Mouse (Mus musculus) megakaryocyte-erythroid progenitor cell, adult 5-6 weeks (primary cell): ENCODE results near the gene Ttc23l. TPM values are rescaled to one million over a fixed set of nuclear protein-coding genes. Genes with fewer than 3 reads are reported as not detected.
"Not testable (repeated sequence)": the region's sequence is repeated elsewhere in the genome, so short reads cannot be mapped to it uniquely, and the experiment has no call there.

ENCODE experiments used
- ATAC-seq: replicated peaks from 2 replicates; pipeline ENCODE4 v1.8.0; 2016; ENCODE audit warnings: mild to moderate bottlenecking, inconsistent platforms; ENCODE audit not compliant: severe bottlenecking, poor library complexity, low FRiP score, low TSS enrichment
- total RNA-seq, 2 experiments: library from RNA; stranded (forward) in 1 of 2; stranded (reverse) in 1 of 2; fragments of 200-1000, 215-1000 nt in 1 of 2; fragments of >200 nt in 1 of 2; fragmentation: Nextera tagmentation in 1 of 2; gene quantifications; 2 replicates each; pipeline ENCODE4 v1.2.3; 2014 to 2017

The Ttc23l gene
- not detected in 2 replicates for total RNA-seq (2014; fragmentation: Nextera tagmentation)
- not detected in 2 replicates for total RNA-seq (2017)

DNA sequence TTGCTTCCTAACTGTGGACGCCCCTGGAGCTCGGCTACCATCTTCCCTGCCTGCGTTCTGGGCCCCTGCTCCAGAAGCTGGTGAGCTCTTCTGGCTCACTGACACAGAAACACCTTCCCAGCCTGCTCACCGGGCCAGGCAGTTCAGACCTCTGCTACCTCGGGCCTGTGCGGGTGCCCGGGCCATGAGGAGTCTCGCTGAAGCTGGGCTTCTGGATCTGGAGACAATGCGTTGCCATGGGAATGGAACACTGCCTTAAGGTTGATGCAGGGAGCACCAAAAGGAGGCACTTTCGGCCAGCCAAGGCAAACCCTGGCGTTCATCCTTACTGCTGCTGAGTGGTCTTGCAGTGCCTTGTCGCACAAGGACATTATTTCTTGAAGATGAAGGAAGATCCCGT is at the start of gene Ttc23l:
Gene Ttc23l (minus strand): TSS at position 204 of the 400 bp plus-strand sequence.
- ATAC-seq = no peak

DNA sequence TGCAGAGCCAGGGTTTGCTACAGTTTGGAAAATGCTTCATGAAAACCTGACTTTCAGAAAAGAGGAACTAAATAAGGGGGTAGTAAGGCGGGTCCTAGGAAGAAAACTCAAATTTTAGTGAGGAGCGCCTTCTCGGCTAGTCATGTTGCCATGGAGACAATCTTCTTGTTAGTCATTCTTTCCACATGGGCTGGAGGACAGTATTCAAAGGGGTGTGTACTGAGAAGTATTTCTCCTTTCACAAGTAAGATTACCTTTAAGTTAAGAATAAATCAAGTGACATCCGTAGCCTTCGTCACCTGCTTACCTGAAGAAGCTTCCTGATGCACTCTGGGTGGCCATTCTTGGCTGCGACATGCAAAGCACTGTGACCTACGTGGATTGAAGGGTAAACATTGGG is 40.9 kb upstream of the Ttc23l start:
- peak; percentile 63 for ATAC-seq

DNA sequence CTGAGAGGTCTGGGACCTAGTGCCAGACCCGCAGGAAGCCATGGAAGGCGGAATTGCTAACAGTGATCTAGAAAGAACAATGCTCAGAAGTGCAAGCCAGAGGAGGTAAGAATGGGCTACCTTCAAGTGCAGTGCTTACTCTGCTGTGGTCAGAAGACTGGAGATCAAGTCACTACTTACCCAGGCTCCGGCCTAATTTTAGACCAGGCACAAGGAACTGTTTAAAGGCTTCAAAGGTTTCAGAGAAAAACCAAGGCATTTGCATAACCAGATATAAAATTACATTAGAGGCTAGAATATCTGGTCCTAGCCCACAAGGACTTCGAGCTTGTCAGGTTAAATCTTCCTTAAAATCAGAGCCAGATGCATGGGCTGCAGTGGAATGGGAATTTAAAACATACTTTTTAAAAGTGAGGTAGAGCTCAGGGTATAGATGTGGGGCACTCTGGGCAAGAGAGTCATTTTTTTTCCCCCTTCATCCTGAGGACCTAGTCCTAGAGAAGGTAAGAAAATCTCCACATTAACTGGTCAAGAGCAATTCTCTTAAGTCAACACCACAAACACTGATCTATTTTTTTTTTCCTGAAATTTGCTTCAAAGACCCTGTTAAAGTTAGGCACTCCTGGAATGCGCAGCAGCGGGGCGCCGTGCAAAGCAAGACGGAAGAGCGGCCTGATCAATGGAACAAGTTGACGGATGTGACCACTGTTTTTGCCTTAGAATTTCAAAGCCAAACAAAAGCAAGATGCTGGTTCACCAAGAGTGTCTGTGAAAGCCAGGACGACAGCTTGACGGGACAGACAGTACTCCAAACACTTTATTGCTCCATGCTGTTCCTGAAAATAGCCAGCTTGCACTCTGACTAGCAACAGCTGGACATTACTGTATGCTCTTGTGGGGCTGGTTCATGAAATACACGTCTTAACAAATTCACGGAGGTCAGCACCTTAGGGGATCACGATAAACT is 40.1 kb upstream of the Ttc23l start:
- ATAC-seq = no peak

DNA sequence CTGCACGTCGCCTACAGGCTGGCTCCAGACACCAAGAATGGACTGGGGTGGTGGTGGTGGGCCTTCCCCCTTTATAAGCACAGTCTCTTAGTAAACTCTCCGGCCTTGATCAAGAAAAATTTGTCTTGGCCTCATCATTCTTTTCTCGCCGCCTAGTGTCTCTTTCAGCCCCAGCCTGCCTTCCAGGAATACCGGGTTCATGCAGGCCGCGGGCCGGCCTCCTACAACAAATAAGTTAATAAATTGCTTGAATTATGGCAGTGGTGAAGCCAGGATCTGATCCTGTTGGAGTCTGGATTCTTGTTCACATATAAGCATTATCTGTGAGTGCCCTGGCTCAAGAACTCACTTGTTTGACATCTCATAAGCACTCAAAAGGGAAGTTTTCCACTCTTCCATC is 38.4 kb upstream of the Ttc23l start:
- no peak for ATAC-seq

DNA sequence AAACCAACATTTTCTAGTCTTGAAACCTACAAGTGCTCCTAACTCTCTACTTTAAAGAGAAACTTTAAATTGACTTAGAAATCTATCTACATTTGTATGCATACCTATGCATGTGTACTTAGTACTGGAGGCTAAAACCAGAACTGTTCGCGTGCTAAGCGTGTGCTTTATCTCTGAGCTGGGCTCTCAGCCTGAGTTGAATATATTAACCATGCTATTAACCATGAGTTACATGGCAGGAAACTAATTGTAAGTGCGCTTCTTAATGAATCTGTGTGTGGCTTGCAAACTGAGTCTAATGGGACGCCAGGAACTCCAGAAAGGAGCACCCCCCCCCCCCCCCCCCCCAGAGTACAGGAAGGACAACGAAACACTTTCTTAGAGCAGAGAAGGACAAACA is 36.9 kb upstream of the Ttc23l start:
- no peak for ATAC-seq

DNA sequence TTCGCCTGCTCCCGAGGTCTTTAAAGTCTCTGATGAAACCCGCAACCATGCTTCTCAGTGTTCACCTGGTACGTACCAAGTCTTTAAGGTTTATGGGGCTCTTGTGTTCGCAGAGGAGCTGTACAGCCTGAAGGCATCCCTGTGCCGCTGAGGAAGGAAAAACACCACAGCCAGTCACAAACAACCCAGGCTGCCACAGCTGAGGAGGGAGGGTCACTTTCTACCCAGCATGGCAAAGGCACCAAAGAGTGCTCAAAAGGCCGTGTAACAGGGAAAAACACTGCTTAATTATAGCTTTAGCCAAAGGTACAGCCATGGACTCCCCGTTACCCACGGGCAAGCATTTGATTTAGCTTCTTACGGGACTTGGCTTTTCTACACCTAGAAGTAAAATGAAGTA is 36.4 kb upstream of the Ttc23l start:
- no peak for ATAC-seq

DNA sequence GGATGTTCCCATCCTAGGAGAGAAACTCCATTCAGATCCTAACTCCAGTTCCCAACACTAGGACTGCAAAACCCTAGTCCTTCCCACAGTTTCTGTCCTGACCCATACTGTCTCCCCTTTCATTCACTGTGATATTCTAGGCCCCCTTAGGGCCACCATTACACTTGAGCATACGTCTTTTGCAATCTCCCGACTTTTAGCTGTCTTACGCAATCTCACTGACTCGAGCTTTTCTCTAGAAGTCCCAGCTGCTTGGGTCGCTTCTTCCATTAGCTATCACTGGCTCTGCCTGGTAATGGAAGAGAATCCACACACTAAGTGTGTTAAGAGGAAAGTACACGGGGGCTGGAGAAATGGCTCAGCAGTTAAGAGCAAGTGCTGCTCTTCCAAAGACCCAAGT is 34.6 kb upstream of the Ttc23l start:
- ATAC-seq = no peak

DNA sequence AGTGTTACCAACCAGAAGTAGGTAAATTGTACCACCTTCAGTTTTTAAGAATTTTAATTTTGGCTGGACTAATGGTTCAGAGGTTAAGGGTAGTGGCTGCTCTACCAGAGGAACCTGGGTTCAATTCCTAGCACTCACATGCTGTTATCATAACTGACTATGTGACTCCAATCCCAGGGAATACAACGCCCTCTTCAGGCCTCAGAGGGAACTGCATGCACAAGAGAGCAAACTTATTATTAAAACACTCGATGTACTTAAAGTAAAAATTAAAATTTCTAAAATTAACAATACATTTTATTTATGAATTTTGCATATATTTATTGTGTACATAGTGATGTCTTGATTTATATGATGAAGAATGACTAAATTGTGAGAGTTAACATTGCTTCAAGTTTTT is 28.1 kb upstream of the Ttc23l start:
- no peak for ATAC-seq

DNA sequence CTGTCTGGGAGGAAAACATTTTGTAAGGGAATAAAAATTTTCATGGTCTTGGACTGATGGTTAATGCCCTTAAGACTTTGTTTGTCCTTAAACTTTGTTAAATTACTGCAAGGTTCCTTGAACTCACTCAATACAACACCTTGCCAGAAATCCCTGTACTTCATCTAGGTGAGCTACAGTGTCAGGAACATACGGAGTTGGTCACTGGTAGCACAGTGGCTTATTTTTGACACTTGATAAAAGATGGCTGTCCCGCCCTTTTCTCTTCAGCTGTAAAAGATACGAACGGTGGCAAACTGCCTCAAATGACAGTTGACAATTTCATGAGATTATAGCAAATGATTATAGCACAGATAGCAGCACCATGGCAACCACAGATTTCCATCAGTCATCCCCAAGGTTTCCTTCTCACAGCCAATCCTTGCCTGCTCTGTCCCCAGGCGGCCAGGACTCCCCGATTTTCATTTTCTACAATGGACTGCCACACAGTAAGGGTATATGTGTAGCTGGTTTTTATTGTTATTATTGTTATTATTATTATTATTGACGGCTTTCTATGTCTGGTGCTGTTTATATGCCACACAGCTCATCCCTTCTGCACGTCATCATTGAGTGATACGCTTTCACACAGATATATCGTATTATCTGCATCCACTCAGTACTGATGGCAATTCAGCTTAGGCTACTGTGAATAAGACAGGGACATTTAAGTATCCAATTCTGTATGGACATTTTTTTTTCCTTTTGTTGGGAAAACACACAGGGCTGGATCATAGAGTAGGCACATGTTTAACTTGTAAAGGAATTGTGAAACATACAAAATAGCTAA is 26.1 kb upstream of the Ttc23l start:
- ATAC-seq = no peak

DNA sequence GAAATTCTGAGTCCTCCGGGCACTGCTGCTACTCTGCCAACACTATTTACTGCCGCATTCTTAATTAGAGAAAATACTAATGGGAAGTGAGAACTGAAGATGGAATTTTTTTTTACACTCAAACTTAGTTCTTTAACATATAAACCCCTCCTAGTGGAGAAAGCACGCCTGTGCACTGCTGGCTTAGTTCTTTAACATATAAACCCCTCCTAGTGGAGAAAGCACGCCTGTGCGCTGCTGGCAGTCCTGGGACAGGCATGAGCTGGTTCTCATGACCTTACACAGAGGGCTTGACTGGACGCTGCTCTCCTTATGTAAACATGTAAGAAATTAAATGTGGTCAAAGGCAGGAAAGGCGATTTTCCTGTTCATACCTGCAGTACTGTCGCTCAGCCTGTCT is 24.9 kb upstream of the Ttc23l start:
- ATAC-seq = peak; percentile 100

DNA sequence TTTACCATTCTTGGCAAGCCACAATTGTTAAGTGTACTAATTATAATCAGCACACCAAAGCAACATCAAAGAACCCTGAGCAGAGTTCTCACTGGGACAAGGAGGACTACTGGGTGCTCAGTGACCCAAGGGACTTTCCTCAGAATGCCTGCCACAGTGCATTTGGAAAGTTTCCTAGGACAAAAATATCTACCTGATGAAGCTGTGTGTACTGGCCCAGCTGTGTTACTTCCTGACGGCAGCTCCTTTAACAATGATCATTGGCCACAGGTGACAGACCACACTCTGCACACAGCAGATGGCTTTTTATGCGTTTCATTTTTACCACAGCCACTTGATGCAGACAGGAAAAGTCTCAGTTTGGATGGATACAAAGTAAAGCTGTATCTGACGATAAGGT is 20.7 kb upstream of the Ttc23l start:
- no peak for ATAC-seq

DNA sequence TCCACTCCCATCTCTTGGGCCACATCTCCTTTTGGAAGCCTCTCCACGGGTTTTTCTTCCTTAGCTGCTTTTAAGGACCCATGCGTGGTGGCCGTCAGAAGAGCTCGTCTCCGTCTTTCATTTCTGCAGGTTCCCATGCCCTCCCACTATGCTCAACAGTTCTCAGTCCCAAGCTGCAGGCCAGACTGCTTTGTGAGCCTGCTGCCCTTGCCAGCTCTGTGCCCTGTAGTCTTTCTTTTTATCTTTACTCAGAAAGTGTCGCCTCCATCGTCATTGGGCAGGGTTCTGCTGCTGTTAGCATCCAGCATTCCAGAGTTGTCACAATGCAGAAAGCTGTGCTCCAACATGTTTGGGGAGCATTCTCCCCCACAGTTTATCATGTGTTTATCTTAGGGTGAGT is 8.0 kb upstream of the Ttc23l start:
- ATAC-seq = no peak

DNA sequence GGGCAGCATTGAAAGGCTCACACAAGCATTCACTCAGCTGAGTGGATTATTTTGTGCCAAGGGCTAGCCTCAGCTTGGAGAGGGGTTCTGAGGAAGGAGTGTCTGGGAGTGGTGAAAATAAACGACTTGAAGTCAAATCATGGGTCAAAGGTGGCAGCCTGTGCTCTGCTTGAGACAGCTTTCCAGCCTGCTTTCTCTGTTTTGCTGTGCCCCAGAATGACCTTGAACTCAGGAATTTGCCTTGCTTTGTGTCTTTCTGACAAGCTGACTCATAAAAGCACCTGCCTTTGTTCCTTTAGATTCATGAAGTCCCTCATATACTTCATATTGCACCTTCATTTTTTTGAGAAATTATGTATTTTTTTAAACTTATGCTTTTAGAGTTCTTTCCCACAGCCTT is 5.7 kb upstream of the Ttc23l start:
- no peak for ATAC-seq

DNA sequence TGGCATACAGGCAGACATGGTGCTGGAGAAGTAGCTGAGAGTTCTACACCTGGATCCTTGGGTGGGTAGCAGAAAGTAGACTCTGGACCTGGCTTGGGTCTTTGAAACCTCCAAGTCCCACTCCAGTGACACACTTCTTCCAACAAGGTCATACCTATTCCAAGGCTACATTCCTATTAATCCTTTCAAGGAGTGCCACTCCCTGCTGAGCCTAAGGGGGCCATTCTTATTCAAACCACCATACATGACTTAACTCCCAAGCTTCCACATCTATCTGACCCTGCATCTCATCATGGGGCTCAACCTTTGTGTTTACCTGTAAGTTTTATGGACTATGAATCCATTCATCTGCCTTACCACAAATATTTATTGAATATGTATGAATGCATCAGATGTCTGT is 3.8 kb upstream of the Ttc23l start:
- ATAC-seq = no peak

DNA sequence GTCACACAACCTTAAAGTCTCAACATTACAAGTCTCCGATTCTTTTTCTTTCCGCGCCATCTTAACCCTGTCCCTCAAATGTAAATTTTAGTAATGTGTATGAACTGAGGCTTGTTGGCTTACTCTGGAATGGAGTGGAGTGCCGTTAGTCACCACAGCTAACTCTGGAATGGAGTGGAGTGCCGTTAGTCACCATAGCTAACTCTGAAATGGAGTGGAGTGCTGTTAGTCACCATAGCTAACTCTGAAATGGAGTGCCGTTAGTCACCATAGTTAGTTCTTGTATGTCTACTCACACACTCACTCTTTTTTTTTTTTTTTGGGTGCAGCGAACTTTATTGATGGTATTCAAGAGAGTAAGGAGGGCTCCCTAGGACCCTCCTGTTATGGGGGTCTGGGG is 1.5 kb upstream of the Ttc23l start:
- no peak for ATAC-seq

DNA sequence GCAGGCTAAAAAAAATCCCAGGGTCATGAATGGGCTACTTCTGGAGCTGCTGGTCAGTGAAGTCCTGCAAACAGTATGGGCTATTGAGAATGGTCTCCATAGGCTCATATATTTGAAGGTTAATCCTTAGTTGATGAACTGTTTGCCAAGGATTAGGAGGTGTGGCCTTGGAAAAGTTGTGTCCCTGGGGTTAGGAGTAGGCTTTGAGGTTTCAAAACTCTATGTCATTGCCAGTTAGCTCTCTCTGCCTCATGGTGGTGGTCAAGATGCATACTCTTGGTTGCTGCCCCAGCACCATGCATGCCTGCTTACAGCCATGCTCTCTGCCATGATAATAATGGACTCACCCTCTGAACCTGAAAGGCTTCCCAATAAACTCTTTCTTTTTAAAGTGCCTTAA is 4.1 kb downstream of the Ttc23l start:
- no peak for ATAC-seq

DNA sequence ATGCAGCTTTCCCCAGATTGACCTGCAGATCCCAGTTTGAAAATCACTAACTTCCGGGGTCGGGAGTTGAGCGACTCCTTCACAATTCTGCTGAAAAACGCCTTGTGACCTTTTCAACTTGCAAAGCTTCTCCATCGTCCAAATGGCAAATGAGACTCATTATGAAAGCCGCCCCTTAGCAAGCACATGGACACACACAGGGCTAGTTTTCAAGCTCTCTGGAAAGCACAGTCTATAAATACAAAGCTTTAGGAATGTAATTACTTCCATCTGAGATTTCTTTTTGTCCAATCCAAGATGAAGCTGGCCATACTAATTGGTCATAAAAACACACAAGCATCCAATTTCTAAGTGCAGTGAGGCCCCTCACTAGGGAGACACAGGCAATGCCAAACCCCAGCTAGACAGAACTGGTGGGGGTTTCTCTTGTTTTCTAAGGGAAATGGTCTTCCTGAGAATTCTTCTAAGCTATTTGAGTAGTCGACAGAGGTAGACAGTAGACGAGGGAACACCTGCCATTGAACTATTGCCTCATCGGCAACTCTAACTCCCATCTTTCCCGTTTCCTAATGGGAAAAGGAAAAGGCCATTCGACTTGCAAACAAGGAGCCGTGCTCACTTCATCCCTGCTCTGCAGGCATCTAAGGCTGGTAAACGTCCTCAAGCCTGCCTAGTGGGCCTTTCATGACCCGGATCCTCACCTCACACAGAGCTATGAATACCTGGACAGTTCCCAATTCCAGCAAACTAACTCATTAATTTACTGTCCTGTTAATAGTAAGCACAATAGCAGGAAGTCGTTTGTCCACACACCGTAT is 18.0 kb downstream of the Ttc23l start:
- no peak for ATAC-seq

DNA sequence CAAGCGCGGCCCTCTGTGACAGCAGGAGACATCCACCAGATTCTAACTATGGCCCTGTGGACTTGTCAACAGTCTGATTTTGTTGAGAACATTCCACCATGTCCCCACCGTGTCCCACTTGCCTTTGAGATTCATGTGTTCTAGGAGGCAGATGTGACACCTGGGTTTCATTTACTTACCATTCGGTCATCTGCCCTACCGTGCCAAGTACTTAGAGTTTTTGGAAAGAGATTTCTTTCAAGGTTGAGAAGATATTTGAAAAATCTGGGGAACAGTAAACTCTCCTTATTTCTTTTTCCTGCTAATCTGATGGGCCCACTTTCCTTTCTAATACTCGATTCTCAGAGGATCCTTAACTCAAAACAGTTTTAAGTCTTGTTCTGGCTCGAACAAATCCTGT is 22.5 kb downstream of the Ttc23l start:
- no peak for ATAC-seq

DNA sequence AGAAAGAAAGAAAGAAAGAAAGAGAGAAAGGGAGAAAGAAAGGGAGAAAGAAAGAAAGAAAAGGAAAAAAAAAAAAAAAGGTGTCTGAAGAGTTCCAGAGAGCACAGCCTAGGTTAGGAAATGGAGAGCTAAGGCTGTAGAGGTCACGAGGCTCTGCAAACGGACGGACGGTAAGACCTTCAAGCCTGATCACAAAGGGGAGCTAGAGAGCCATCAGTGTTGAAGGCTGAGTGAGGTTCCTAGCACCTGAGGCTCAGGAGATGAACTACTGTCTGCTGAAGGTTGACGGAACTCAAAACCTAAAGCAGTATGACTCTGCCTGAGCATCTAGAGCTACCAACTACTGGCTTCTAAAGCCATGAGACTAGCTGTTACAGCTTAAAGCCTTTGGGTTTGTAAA is 23.9 kb downstream of the Ttc23l start:
- no peak for ATAC-seq

DNA sequence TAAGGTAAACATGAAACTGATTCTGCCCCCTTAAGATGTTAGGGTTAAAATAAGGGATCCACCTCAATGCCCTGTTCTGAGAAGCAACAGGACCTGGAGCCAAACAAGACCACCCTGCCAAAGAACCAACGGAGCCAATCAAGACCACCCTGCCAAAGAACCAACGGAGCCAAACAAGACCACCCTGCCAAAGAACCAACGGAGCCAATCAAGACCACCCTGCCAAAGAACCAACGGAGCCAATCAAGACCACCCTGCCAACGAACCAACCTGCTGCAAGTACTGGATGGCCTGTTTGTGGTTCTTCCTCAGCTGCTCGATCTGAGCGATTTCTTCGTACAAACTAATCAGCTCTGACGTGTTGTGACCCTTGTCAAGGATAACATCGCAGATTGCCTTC is 25.1 kb downstream of the Ttc23l start:
- ATAC-seq = not testable (repeated sequence)
